Mouse (Mus musculus): ENCODE results near the gene Rasgrp3. TPM values are rescaled to one million over a fixed set of nuclear protein-coding genes. Genes with fewer than 3 reads are reported as not detected.

The Rasgrp3 gene
- total RNA-seq (2015; ENCODE audit: low replicate concordance) (not detected in 2 replicates), total RNA-seq (2017; ENCODE audit: low replicate concordance) (not detected in 2 replicates)

DNA sequence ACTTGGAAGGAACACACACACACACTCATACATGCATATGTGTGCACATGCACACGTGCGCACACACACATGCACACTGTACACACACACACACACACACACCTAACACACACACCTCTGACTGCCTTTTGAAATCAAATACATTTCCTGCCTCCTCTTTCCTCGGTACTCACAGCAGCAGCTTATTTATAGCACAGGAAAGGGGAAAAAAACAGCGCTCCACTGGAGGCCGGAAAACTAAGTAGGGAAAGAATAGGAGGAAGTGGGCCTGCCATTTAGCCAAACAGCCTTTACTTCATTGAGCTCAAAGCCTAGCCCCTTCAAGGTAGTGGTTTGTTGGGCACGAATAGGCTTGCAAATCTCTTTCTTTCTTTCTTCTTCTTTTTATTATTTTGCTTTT is at the start of gene Rasgrp3:
Gene Rasgrp3, plus strand, starts transcription at position 298 of the 400 bp plus-strand sequence.
- ATAC-seq (replicated peaks; ENCODE audit: low FRiP score, poor library complexity, severe bottlenecking): no peak

- ATAC-seq (replicated peaks; ENCODE audit: low FRiP score, poor library complexity, severe bottlenecking): no peak
These were observed 47.3 kb upstream of the Rasgrp3 start for GRCm38 (mm10) chr17:75388402-75388801.

DNA sequence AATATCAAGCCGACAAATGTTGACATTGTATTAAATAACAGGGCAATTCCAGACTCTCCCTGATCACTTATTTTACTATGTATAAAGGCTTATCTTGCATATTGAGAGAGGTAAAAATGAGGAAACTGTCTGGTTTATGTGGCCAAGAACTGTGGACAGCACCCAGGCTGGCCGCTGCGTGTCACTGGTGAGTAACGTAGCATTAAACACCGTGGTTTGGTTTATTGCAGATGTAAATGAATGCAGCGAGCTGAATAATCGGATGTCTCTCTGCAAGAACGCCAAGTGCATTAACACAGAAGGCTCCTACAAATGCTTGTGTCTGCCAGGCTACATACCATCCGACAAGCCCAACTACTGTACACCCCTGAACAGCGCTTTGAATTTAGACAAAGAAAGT is 45.6 kb upstream of the Rasgrp3 start:
- no peak for ATAC-seq (replicated peaks; ENCODE audit: low FRiP score, poor library complexity, severe bottlenecking)

DNA sequence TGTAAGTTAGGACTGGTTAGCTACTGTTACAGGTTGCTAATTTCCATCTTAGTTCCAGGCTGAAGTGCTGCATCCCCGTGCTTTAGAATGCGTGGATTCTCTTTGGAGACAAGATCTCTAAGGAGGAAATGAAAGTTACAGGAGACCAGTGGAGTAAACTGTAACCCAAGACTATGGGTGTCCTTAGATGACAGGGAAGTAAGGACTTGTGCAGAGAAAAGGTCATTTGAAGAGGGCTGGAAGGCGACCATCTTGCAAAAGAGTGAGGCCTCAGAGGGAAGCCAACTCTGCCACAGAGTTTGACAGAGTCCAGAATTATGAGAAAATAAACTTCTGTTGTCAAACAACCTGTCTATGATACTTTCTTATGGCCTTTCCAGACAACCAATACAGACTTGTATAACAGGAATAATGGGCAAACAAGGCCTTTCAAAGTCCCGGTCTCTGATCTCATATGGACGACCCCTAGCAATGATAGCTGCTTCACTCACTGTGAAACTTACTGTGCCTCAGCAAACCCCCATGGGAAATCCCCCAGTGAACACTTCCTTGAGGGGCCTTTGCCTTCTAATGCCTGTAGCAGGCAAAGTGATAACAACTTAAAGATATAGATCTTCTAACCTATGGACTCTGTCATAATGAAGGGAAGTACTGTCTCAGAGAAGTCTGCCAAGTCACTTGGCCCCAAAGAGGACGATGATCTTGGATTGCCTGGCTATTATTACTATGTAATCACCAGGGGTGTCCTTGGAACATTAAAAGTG is 44.1 kb upstream of the Rasgrp3 start:
- ATAC-seq (replicated peaks; ENCODE audit: low FRiP score, poor library complexity, severe bottlenecking): no peak

DNA sequence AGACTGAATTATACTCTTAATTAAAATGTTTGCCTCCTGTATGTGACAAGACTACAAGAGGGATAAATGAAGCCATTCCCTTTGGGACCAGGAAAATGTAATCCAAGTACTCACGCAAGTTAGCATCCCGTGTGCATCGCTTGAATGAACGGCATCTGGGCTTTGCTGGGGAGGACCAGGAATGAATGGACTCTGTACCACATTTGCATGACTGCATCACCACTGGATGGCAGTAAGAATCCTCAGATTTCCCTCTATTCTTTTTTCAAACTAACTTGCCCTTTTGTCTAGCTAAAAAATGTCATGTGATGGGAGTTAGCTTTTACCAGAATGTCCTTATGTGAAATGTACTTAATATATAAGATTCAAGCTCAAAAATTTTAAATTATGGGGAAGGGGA is 29.3 kb upstream of the Rasgrp3 start:
- ATAC-seq (replicated peaks; ENCODE audit: low FRiP score, poor library complexity, severe bottlenecking): no peak

GRCm38 (mm10) chr17:75416861-75417260 is 18.8 kb upstream of the Rasgrp3 start:
- no peak for ATAC-seq (replicated peaks; ENCODE audit: low FRiP score, poor library complexity, severe bottlenecking)

- ATAC-seq (replicated peaks; ENCODE audit: low FRiP score, poor library complexity, severe bottlenecking): no peak
These were observed 1.5 kb upstream of the Rasgrp3 start for GRCm38 (mm10) chr17:75434152-75434551.

DNA sequence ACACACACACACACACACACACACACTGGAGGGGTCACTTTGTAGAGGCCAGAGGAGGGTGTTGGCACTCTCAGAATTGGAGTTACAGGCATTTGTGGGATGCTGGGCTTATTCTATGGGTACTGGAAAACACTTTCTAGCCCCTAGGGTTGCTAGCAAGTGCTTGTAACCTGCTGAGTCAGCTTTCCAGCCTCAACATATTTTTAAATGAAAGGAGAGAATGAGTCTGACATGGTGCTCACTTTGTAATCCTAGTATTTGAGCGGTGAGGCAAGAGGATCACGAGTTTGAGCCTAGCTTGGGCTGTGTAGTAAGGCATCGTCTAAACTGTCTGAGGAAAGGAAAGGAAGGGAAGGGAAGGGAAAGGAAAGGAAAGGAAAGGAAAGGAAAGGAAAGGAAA is 825 bp upstream of the Rasgrp3 start:
- ATAC-seq (replicated peaks; ENCODE audit: low FRiP score, poor library complexity, severe bottlenecking): no peak

- no peak for ATAC-seq (replicated peaks; ENCODE audit: low FRiP score, poor library complexity, severe bottlenecking)
These were observed 399 bp downstream of the Rasgrp3 start for GRCm38 (mm10) chr17:75436095-75436494.

- ATAC-seq (replicated peaks; ENCODE audit: low FRiP score, poor library complexity, severe bottlenecking): no peak
These were observed 1.1 kb downstream of the Rasgrp3 start for GRCm38 (mm10) chr17:75436819-75437218.

DNA sequence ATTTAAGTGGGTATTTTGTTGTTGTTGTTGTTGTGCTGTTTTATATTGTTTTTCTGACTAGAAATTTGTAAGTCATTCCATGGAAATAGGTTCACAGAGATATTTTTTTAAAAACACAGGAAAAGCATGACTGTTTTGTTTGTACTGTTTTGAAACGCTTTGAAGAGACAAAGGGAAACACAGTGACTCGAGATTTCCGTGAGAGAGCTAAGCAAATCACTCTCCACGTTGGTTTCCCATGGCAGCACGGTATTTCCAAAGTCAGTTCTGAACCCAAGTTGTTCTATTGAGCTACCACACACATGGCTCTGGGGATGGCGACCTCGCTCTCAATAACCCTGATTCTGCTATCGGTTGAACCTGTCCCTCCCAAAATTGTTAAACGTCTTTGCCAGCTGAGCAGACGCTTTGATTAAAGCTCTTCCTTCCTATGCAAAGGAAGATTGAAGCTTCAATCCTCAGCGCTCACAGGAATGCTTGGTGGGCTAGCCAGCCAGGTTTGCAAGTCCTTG is 1.6 kb downstream of the Rasgrp3 start:
- ATAC-seq (replicated peaks; ENCODE audit: low FRiP score, poor library complexity, severe bottlenecking): no peak

GRCm38 (mm10) chr17:75438162-75438561 is 2.5 kb downstream of the Rasgrp3 start:
- ATAC-seq (replicated peaks; ENCODE audit: low FRiP score, poor library complexity, severe bottlenecking): no peak

DNA sequence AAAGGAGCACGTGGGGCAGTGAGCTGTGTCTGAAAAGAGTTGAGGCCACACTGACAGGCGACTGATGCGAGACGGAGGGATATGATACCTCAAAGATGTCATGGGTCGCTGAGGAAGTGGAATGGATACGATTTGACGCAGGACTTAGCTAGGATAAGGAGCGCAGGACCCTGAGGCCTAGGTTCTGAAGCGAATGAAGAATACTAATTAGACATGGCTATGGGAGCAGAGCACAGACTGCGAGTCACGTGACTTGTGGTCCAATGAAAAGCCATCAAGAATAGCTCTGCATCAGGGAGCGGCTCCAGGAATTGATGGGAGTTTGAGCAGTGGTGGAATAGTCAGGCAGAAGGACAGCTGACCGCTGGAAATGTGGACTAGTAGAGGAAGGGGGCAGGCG is 3.4 kb downstream of the Rasgrp3 start:
- no peak for ATAC-seq (replicated peaks; ENCODE audit: low FRiP score, poor library complexity, severe bottlenecking)

DNA sequence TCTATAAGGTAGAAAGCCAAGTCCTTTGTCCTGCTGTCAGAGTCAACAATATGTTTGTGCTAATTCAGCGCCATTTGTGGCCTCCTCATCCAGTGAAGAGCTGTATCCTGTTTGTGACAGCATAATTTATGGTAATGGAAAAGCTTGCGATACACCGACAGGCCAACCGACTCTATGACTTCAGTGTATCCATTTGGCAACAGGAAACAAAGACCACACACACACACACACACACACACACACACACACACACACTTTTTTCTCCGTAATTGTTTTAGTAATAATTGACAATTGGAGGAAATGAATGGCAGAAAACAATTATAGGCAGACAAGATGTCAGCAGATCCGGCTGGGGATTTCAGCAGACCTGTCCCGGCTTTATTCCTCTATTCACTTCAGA is 4.9 kb downstream of the Rasgrp3 start:
- ATAC-seq (replicated peaks; ENCODE audit: low FRiP score, poor library complexity, severe bottlenecking): no peak

GRCm38 (mm10) chr17:75441260-75441830 is 5.6 kb downstream of the Rasgrp3 start:
- ATAC-seq (replicated peaks; ENCODE audit: low FRiP score, poor library complexity, severe bottlenecking): no peak

- no peak for ATAC-seq (replicated peaks; ENCODE audit: low FRiP score, poor library complexity, severe bottlenecking)
These were observed 6.7 kb downstream of the Rasgrp3 start for GRCm38 (mm10) chr17:75442352-75442751.

GRCm38 (mm10) chr17:75443064-75443621 is 7.4 kb downstream of the Rasgrp3 start:
- no peak for ATAC-seq (replicated peaks; ENCODE audit: low FRiP score, poor library complexity, severe bottlenecking)

DNA sequence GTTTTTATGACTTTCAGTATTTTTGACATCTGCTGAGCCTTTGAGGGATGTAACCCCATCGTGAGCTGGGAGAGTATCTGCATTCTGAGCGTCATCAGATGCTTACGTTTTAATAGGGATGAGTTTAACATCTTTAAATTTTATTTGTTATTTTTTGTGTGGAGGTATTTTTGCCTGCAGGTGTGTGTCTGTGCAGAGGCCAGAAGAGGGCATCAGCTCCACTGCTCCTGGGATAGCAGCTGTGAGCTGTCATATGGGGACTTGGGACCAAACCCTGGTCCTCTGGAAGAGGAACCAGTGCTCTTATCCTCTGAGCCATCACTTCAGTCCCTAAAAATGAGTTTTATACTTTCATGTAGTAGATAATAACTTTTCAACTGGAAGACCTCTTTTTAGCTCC is 12.6 kb downstream of the Rasgrp3 start:
- no peak for ATAC-seq (replicated peaks; ENCODE audit: low FRiP score, poor library complexity, severe bottlenecking)

DNA sequence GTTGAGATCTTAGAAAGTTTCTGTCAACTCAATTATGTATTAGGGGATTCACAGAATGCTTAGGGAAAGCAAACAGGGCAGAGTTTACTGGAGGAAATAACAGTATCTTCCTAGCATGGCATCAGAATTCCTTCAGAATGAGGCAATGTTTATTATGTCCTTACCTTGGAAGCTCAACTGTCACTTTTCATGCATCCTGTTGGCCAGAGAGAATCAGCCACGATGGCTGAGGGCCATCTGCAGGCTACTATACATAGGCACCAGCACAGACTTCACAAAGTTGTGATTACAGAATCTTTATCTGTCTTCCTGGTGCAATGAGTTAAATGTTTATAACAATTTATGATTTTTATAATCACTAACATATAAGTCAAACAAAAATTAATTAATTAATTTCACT is 13.3 kb downstream of the Rasgrp3 start:
- no peak for ATAC-seq (replicated peaks; ENCODE audit: low FRiP score, poor library complexity, severe bottlenecking)

DNA sequence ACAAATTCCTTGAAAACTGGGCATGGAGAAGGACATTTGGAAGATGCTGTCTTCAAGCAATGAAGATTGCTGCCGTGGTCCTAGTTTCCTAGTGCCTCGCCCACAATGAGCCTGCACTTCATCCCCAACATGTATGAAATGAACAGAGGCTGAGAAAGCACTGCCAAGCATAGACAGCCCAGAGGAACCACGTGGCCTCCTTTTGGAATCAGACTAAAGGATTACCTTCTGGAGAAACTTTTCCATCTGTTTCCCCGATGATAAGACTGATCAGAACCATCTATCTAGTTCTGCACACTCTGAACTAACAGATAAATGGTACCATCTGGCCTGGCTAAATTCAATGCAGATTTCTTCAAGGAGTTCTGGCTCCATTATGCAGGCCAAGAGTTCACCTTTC is 16.6 kb downstream of the Rasgrp3 start:
- ATAC-seq (replicated peaks; ENCODE audit: low FRiP score, poor library complexity, severe bottlenecking): no peak

DNA sequence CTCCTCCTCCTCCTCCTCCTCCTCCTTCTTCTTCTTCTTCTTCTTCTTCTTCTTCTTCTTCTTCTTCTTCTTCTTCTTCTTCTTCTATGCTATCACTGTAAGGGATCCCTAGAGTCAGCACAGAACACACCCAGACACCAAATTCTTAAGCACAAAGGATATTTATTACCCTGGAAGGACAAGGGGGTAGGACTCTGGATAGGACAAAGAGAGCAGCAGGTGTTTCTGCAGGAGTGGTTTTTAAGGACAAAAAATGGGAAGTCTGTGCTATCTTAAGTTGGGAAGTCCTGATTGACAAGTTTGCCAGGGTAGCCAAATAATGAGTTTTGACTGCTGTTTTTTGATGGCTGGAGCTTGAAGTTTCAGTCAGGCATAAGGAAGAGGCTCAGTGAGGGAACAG is 17.9 kb downstream of the Rasgrp3 start:
- no peak for ATAC-seq (replicated peaks; ENCODE audit: low FRiP score, poor library complexity, severe bottlenecking)

Data from erythroblast, adult 5-6 weeks (primary cell).